Mouse (Mus musculus) limb, embryonic 15.5 days (tissue): ENCODE data around the gene Psmg4. TPM values are rescaled to one million over a fixed set of nuclear protein-coding genes. Genes with fewer than 3 reads are reported as not detected.
A peak's percentile ranks its signal among the peaks of the same experiment; 100 is the strongest.

Source experiments
- ATAC-seq: fragments of 200-750 bp; cut with Nextera tagmentation; 2 replicates; pipeline ENCODE4 v1.8.0; 2017; ENCODE audit warnings: low read depth, moderate TSS enrichment; ENCODE audit not compliant: insufficient number of reproducible peaks, low FRiP score, low TSS enrichment
- H3K27ac ChIP-seq: fragments of 300-500 bp; sonication (generic); 2 replicates; pipeline ENCODE4 v1.5.1; 2015; ENCODE audit warnings: moderate library complexity, mild to moderate bottlenecking, inconsistent platforms
- H3K27me3 ChIP-seq: fragments of 300-500 bp; sonication (generic); 2 replicates; pipeline ENCODE4 v1.6.1; 2015; ENCODE audit warnings: inconsistent platforms
- H3K36me3 ChIP-seq: fragments of 300-500 bp; sonication (generic); 2 replicates; pipeline ENCODE4 v1.6.1; 2015; ENCODE audit warnings: inconsistent platforms
- H3K4me1 ChIP-seq: fragments of 300-500 bp; sonication (generic); 2 replicates; pipeline ENCODE4 v1.6.1; 2015; ENCODE audit warnings: inconsistent platforms
- H3K4me2 ChIP-seq: fragments of 300-500 bp; sonication (generic); 2 replicates; pipeline ENCODE4 v1.6.1; 2015; ENCODE audit warnings: mild to moderate bottlenecking, inconsistent platforms
- H3K4me3 ChIP-seq: fragments of 300-500 bp; sonication (generic); 2 replicates; pipeline ENCODE4 v1.5.1; 2015; ENCODE audit warnings: mild to moderate bottlenecking, inconsistent platforms
- H3K9ac ChIP-seq: fragments of 300-500 bp; sonication (generic); 2 replicates; pipeline ENCODE4 v1.6.1; 2015; ENCODE audit warnings: inconsistent platforms
- H3K9me3 ChIP-seq: fragments of 300-500 bp; sonication (generic); 2 replicates; pipeline ENCODE4 v1.6.1; 2016; ENCODE audit warnings: inconsistent platforms
- WGBS: fragments of 180-500 bp; shearing (Covaris S2); methylation state at CpG from one replicate; pipeline ENCODE4 v1.1.7; 2015; 5-methylcytosine and 5-hydroxymethylcytosine counted together
- polyA plus RNA-seq: library from polyadenylated mRNA; unstranded; fragments of >200 nt; fragmentation: Nextera tagmentation; extraction: Ambion mirVana; gene quantifications from 2 replicates; pipeline ENCODE4 v1.2.1, GENCODE M21; 2015

Gene Psmg4
- polyA plus RNA-seq, 1 experiment from 2014 or later = 65.5 TPM

DNA sequence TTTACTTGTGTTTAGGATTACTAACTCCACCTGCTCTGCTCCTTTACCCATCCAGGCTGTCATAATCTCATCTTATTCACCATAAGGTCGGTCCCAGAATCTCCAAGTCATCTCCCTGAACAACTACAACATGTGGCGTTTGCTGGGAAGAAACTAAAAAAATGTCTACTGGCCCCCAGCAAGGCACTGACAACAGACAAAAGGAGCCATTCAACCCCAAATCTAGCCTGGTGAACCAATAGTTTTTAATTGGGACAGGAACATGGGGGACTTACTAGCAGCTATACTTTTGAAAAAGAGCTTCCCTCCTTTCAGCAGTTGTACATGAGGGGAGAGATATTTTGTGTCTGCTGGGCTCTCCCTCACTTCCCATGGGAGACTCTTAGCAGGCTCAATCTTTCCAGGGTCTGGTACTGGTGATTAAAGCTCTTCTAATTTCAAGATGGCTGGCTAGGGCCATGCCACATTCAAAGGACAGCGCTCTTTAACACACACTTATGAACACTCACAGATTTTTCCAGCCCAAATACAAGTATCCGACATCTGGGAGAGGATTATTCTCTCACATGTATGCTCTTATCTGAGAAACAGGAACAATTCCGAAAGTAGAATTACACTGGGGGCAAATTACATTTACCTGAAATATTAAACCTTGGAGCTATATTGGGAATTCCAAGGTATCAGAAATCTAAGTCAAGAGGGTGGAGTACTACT is 13.1 kb upstream of the Psmg4 start:
- WGBS = 59% methylated on average over 5 of the region's 5 CpGs
- Histone ChIP-seq H3K9me3 (no peaks in the 10 kb centered on the region), H3K4me1 (peaks cover 37% of the 10 kb centered on the region), H3K4me2 (peak overlapping the region; percentile 70), H3K36me3 (no peaks in the 10 kb centered on the region), H3K27ac (peak overlapping the region; percentile 83), H3K9ac (no peak overlapping the region), H3K27me3 (no peaks in the 10 kb centered on the region), H3K4me3 (peak overlapping the region; percentile 44)
- no peak for ATAC-seq

DNA sequence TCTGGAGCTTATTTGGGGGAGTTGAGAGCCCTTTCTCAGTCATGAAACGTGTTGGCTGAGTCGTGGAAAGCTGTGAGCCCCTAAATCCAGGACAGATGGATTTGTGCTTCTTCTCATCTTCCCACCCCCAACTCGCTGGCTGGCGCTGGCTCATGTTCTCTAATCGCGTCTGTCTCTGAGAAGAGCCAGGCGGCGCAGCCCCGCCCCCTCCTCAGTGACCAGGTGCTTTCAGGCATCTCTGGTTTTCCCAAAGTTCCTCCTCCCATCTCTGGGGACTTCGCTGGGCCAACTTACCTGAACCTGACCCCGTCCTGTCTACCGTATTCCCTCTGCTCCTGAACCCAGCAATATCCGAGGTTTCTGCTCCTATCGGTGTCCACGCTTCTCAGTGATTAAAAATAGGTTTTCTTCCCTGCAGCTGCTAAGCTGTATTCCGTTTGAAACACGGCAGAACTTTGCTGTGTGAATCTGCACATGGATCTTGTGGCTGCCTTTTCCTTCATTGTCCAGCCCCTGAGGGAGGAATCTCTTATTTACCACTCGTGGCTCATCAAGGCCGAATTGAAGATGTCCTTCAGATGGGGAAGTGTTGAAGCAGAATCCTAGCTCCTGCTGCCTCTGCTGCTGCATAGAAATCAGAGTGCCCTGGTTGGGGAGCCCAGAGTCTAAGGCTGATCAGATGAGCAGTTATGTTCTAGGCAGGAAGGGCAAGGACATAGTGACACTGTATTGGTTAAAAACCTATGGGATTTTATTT is 12.3 kb upstream of the Psmg4 start:
- Histone ChIP-seq H3K4me3 (no peak overlapping the region), H3K9me3 (no peaks in the 10 kb centered on the region), H3K4me2 (peak overlapping the region; percentile 33), H3K36me3 (no peaks in the 10 kb centered on the region), H3K27ac (peak overlapping the region; percentile 83), H3K4me1 (peaks cover 40% of the 10 kb centered on the region), H3K27me3 (no peaks in the 10 kb centered on the region), H3K9ac (no peak overlapping the region)
- 11% methylated on average over 19 of the region's 19 CpGs for WGBS
- ATAC-seq = no peak

DNA sequence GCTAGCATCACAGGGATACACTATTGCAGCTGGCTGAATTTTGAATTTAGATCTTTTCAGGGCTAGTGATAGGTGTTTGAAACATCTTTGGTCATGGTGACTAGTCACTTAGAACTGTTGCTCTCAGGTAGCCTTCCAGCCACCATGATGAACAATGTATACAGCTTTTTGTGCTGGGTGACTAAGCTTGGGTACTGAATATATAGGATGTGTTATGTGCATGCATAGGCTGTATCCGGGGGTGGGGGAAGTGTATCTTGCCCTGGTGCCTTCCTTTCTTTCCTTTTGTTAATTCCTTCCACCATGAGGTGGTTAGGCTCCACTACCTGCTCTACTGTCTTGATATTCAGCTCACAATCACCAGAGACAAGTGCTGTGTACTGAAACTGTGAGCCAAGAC is 11.3 kb upstream of the Psmg4 start:
- no peak overlapping the region for H3K9ac ChIP-seq
- no peak overlapping the region for H3K4me2 ChIP-seq
- 91% methylated on average over 1 of the region's 1 CpGs for WGBS

DNA sequence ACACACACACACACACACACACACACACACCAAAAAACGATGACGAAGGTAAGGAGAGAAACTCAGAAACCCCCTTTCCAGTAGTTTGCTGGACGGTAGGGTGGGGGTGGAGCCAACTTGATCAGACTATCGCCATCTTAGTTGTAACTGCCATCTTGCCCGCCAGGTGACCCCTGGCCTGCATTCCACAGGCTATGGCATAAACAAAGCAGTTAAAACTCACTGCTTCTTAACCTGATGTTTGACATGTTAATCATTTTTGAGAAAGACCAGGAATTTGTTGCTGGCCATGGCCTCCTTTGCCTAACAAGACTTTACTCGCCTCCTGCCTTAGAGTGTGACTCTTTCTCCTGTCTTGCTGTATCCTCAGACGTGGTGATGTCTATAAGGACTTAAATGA is 10.1 kb upstream of the Psmg4 start:
- H3K4me1 ChIP-seq = peaks cover 44% of the 10 kb centered on the region
- H3K27ac ChIP-seq = no peak overlapping the region
- WGBS = 58% methylated on average over 7 of the region's 7 CpGs
- no peak overlapping the region for H3K4me2 ChIP-seq
- no peaks in the 10 kb centered on the region for H3K36me3 ChIP-seq
- no peaks in the 10 kb centered on the region for H3K9me3 ChIP-seq
- no peaks in the 10 kb centered on the region for H3K27me3 ChIP-seq
- no peak overlapping the region for H3K4me3 ChIP-seq
- no peak for ATAC-seq
- H3K9ac ChIP-seq = no peak overlapping the region

More for the DNA sequence above, 11.3 kb upstream of the Psmg4 start:
- H3K27ac ChIP-seq = no peak overlapping the region
- H3K4me1 ChIP-seq = peaks cover 40% of the 10 kb centered on the region
- no peaks in the 10 kb centered on the region for H3K9me3 ChIP-seq
- no peaks in the 10 kb centered on the region for H3K27me3 ChIP-seq
- no peak overlapping the region for H3K4me3 ChIP-seq
- no peak for ATAC-seq
- H3K36me3 ChIP-seq = no peaks in the 10 kb centered on the region

DNA sequence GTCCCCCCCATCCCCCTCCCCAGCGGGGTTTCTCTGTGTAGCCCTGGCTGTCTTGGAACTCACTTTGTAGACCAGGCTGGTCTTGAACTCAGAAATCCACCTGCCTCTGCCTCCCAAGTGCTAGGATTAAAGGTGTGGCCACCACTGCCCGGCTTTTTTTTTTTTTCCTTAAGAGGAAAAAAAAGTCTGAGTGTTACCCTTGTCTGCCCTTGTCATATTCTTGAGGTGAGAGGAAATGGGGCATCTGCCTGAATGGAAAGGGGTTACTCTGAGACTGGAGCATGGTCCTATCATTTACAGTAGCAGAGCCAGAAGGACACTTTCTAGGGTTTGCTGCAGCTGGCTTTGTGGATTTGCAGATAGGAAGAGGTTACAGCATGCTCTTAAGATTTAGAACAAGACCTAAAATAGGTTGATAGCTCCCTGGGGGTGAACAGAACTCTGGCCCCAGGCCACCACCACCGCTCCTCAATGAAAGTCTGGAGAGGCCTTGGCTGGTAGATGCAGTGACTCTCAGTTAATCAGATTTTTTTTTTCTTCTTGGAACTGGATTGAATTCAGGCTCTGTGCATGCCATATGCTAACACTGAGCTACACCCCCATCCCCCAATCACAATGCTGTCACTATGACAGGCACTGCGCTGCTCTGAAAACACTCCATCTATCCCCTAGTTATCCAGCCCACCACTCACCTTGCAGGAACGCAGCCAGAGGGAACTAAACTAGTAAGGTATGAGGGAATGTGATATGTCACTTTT is 9.3 kb upstream of the Psmg4 start:
- WGBS = 65% methylated on average over 5 of the region's 5 CpGs

DNA sequence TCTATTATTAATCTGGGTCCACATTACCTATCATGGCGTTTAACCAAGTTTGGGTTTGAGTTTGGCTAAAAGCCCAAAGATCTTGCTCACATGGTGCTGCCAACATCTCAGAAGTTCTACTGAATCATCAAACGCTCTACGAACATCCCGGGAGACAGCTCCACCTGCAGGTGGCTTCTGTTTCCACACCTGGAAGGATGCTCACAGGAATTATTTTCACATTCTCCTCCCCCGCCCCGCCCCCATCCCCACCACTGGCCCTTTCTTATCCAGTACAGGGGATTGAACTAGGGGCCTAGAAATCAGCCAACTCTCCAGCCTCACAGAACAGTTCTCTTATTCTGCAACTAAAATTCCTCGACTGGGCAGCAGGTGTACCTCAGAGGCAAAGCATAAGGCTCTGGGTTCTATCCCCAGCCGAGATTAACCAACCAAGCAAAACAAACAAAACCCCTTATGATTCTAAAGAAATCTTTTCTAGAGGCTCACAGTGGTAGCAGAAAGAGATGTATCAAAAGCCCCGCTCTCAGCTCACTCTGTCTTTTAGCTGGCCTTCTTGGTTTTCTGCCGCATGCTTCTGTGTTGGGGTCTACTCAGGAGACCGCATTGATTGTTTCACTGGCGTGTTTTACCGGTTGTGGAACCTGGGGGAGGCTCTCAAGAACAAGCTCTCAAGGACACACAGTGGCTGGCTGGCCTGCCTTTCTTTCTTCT is 8.4 kb upstream of the Psmg4 start:
- Histone ChIP-seq H3K9me3 (no peaks in the 10 kb centered on the region), H3K27ac (no peak overlapping the region; the same call in 1 of the 2 replicates), H3K4me1 (peaks cover 36% of the 10 kb centered on the region), H3K36me3 (no peaks in the 10 kb centered on the region), H3K9ac (no peak overlapping the region), H3K4me2 (peak overlapping the region; percentile 33; the same call in 1 of the 2 replicates), H3K27me3 (no peaks in the 10 kb centered on the region), H3K4me3 (peak overlapping the region; percentile 12; the same call in 1 of the 2 replicates)
- 55% methylated on average over 13 of the region's 13 CpGs for WGBS
- ATAC-seq = no peak

More for the DNA sequence above, 9.3 kb upstream of the Psmg4 start:
- Histone ChIP-seq H3K4me3 (no peak overlapping the region), H3K27ac (peak overlapping the region; percentile 22; the same call in 1 of the 2 replicates), H3K4me1 (peaks cover 44% of the 10 kb centered on the region), H3K9me3 (no peaks in the 10 kb centered on the region), H3K36me3 (no peaks in the 10 kb centered on the region), H3K27me3 (no peaks in the 10 kb centered on the region), H3K4me2 (no peak overlapping the region), H3K9ac (no peak overlapping the region)
- ATAC-seq = no peak

DNA sequence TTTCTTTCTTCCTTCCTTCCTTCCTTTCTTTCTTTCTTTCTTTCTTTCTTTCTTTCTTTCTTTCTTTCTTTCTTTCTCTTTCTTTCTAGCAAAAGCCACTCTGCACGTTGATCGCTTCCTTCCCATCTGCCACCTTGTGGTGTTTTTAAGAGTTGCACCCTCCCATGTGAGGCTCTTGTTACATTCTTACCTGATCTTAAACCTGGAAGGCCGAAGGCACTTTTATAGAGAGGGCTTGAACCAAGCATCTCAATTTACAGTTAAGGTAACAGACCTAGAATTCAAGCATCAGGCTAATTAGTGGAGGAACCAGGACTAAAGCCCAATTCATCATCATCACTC is 7.9 kb upstream of the Psmg4 start:
- Histone ChIP-seq H3K4me2 (peak overlapping the region; percentile 33; the same call in 1 of the 2 replicates), H3K36me3 (no peaks in the 10 kb centered on the region), H3K4me3 (peak overlapping the region; percentile 12; the same call in 1 of the 2 replicates), H3K27ac (no peak overlapping the region; the same call in 1 of the 2 replicates), H3K9me3 (no peaks in the 10 kb centered on the region), H3K27me3 (no peaks in the 10 kb centered on the region), H3K9ac (no peak overlapping the region), H3K4me1 (peaks cover 32% of the 10 kb centered on the region)
- WGBS = 16% methylated on average over 3 of the region's 3 CpGs
- no peak for ATAC-seq

DNA sequence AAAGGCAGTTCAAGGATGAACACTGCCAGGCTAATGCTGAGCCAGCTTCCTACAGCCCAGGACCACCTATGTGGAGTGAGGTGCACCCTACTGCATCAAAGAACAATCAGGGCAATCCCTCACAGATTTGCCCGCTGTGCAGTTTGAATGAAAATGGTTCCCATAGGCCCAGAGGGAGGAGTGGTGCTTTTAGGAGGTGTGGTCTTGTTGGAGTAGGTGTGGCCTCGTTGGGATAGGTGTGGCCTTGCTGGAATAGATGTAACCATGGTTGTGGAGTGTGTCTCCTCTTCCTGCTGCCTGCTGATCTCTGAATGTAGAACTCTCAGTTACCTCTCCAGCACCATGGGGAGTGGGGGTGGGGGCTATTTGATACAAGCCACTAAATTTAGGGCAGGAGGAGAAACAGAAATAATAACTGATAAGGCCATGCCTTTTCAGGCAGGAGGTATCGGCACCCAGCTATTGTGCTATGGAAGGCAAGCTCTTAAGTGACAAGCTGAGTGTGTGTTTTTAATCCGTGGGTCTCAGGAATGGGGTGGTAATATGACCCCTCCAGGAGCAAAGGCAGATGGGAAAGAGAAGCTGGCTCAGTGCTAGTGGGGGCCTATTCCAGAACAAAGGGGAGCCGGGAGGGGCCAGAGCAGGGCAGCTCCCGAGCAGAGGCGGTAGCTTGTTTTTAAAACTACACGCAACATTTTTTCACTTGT is 6.5 kb upstream of the Psmg4 start:
- Histone ChIP-seq H3K4me2 (no peak overlapping the region), H3K4me1 (peaks cover 24% of the 10 kb centered on the region), H3K27ac (peak overlapping the region; percentile 72), H3K27me3 (no peaks in the 10 kb centered on the region), H3K9me3 (no peaks in the 10 kb centered on the region), H3K36me3 (no peaks in the 10 kb centered on the region), H3K4me3 (no peak overlapping the region), H3K9ac (no peak overlapping the region)
- peak; percentile 62; the same call in 1 of the 2 replicates for ATAC-seq
- 48% methylated on average over 8 of the region's 8 CpGs for WGBS

DNA sequence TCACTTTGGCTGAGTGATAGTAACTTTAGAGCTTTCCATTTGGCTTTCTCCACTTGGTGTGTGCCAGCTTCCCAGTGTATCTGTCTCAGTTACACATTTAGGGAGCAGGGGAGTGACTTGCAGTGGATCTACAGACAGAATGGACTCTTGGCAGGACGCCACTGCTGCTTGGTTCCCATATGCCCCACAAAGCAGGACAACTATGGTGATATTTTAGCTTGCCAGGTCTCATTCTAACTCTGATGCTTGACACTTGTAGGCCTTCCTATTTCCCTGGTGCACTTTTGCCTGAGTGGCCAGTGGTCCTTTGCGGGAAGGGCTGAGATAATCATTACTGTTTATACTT is 6.0 kb upstream of the Psmg4 start:
- H3K4me1 ChIP-seq = peaks cover 24% of the 10 kb centered on the region
- peak overlapping the region; percentile 72 for H3K27ac ChIP-seq
- 69% methylated on average over 2 of the region's 2 CpGs for WGBS
- no peaks in the 10 kb centered on the region for H3K27me3 ChIP-seq
- ATAC-seq = no peak
- no peaks in the 10 kb centered on the region for H3K36me3 ChIP-seq
- no peak overlapping the region for H3K9ac ChIP-seq
- H3K4me2 ChIP-seq = no peak overlapping the region
- H3K4me3 ChIP-seq = no peak overlapping the region
- no peaks in the 10 kb centered on the region for H3K9me3 ChIP-seq

DNA sequence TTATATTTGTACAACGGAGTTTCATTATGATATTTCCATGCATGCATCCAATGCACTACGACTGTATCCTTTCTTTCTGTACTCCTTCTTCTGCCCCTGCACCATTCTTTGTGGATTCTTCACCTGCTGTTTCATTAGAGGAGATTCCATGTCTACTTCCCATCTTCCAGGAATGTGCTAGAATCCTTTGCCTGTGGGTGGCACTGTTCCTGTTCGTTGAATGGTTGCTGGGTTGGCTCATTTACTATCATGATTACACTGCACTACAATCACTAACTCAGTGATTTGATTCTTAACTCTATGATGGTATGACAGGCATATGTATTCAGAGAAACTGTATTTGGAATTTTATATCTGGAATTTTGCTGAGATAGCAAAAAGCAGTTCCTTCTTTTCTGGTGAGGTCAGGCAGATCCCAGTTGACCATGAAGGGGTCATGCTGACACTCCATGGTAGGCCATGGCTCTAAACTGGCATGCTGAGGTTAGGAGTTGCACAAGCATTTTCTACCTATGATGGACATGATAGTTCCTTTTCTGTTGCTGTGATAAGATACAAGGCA is 5.1 kb upstream of the Psmg4 start:
- H3K36me3 ChIP-seq = no peaks in the 10 kb centered on the region
- H3K4me3 ChIP-seq = no peak overlapping the region
- WGBS = 87% methylated on average over 3 of the region's 3 CpGs
- H3K4me2 ChIP-seq = no peak overlapping the region
- no peak overlapping the region for H3K9ac ChIP-seq
- ATAC-seq = no peak
- peaks cover 31% of the 10 kb centered on the region for H3K4me1 ChIP-seq
- no peaks in the 10 kb centered on the region for H3K9me3 ChIP-seq
- no peak overlapping the region for H3K27ac ChIP-seq
- no peaks in the 10 kb centered on the region for H3K27me3 ChIP-seq

DNA sequence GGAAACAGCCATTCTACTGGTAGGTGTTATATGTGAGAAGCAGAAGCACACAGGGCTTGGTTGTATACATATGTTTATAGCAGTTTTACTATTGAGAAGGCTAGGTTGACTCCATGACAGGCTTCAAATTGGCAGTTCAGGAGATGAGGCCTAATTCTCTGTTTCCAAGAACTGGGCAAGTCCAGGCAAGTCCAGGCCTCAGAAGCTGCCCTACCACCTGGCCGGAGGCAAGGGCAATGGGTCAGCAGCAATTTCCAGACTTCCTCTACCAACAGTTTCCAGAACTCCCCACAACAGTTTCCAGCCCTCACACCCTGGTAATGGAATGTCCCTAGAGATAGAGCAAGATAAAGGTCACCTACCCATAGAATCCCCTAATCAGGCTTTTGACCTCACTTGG is 2.8 kb upstream of the Psmg4 start:
- Histone ChIP-seq H3K27me3 (no peaks in the 10 kb centered on the region), H3K27ac (no peak overlapping the region), H3K4me3 (no peak overlapping the region), H3K9ac (no peak overlapping the region), H3K4me2 (no peak overlapping the region), H3K4me1 (peaks cover 21% of the 10 kb centered on the region), H3K36me3 (no peaks in the 10 kb centered on the region), H3K9me3 (no peaks in the 10 kb centered on the region)
- 63% methylated on average over 1 of the region's 1 CpGs for WGBS
- no peak for ATAC-seq
